Mouse (Mus musculus) myocyte (in vitro differentiated cells): Measurements from ENCODE around the gene Aff3.

Experiments used
- CEBPB ChIP-seq: IDR thresholded peaks from 2 replicates; pipeline ENCODE4 v1.6.1; 2011; ENCODE audit warnings: mild to moderate bottlenecking, moderate library complexity; ENCODE audit not compliant: poor library complexity, insufficient read depth, severe bottlenecking
- E2F4 ChIP-seq: IDR thresholded peaks from one replicate; pipeline ENCODE4 v1.6.1; 2011; ENCODE audit warnings: mild to moderate bottlenecking, control low read depth, moderate library complexity; ENCODE audit not compliant: insufficient read depth
- MAX ChIP-seq: IDR thresholded peaks from one replicate; pipeline ENCODE4 v1.6.1; 2011; ENCODE audit warnings: low read depth, mild to moderate bottlenecking, control low read depth
- MYOD1 ChIP-seq, 3 experiments: IDR thresholded peaks; one replicate each; pipeline ENCODE4 v1.6.1; 2011; ENCODE audit warnings: control low read depth in 2 of 3, low read depth in 2 of 3, mild to moderate bottlenecking in 2 of 3, moderate library complexity in 1 of 3; ENCODE audit not compliant: insufficient read length in 2 of 3, control insufficient read depth in 1 of 3
- MYOG ChIP-seq, 3 experiments: IDR thresholded peaks; one replicate each; pipeline ENCODE4 v1.6.1; 2011; ENCODE audit warnings: control low read depth in 2 of 3, low read depth in 2 of 3, mild to moderate bottlenecking in 2 of 3; ENCODE audit not compliant: insufficient read length in 2 of 3, control insufficient read depth in 1 of 3, insufficient read depth in 1 of 3
- POLR2A ChIP-seq: IDR thresholded peaks from one replicate; pipeline ENCODE4 v1.6.1; 2011; ENCODE audit warnings: low read depth, mild to moderate bottlenecking, control low read depth, moderate library complexity; ENCODE audit not compliant: insufficient read length
- POLR2AphosphoS2 ChIP-seq: IDR thresholded peaks from one replicate; pipeline ENCODE4 v1.6.1; 2011; ENCODE audit warnings: low read depth, control low read depth; ENCODE audit not compliant: insufficient read length
- REST ChIP-seq: IDR thresholded peaks from one replicate; pipeline ENCODE4 v1.6.1; 2011; ENCODE audit warnings: mild to moderate bottlenecking, control low read depth, moderate library complexity; ENCODE audit not compliant: insufficient read depth, insufficient read length
- SRF ChIP-seq: IDR thresholded peaks from one replicate; pipeline ENCODE4 v1.6.1; 2011; ENCODE audit warnings: low read depth; ENCODE audit not compliant: control insufficient read depth, insufficient read length
- TCF12 ChIP-seq: IDR thresholded peaks from one replicate; pipeline ENCODE4 v1.6.1; 2011; ENCODE audit warnings: mild to moderate bottlenecking, control low read depth; ENCODE audit not compliant: poor library complexity, insufficient read depth, severe bottlenecking
- USF1 ChIP-seq: IDR thresholded peaks from one replicate; pipeline ENCODE4 v1.6.1; 2011; ENCODE audit warnings: low read depth, mild to moderate bottlenecking, control low read depth, moderate library complexity

DNA sequence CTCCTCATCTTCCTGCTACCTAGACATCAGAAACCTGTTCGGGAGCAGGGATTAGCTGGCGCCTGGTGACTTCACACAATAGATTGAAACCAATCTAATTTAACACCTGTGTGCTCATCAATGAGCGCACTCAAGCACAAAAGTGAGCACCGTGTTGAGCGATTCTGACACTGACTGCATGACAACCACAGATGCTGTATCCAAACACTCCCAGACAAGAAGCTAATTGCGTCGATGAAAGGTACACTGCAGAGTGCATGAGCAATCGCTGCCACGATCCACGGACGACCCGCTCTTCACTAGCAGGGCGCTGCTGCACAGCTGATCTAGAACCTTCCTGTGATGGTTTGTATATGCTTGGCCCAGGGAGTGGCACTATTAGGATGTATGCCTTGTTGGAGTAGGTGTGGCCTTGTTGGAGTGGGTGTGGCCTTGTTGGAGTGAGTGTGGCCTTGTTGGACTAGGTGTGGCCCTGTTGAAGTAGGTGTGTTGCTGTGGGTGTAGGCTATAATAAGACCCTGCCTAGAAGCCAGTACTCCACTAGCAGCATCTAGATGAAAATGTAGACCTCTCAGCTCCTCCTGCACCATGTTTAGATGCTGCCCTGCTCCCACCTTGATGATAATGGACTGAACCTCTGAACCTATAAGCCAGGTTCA lies 161.2 kb downstream of the Aff3 start:
- no peak for TF ChIP-seq MAX
- no peak for TF ChIP-seq POLR2A
- TF ChIP-seq CEBPB = no peak
- TF ChIP-seq POLR2AphosphoS2 = no peak
- TF ChIP-seq TCF12 = no peak
- no peak for TF ChIP-seq E2F4
- no peak for TF ChIP-seq USF1
- TF ChIP-seq SRF = no peak
- no peak for TF ChIP-seq REST
- TF ChIP-seq MYOG (IDR thresholded peaks at IDR 0.05; ENCODE audit: control insufficient read depth in 1 of 3, insufficient read depth in 1 of 3, insufficient read length in 2 of 3, low read depth in 2 of 3) = no peak
- TF ChIP-seq MYOD1 (IDR thresholded peaks at IDR 0.05; ENCODE audit: control insufficient read depth in 1 of 3, insufficient read length in 2 of 3, low read depth in 2 of 3) = no peak
